8 mouse cellular contexts compared by ENCODE assay signal in the genomic region with DNA sequence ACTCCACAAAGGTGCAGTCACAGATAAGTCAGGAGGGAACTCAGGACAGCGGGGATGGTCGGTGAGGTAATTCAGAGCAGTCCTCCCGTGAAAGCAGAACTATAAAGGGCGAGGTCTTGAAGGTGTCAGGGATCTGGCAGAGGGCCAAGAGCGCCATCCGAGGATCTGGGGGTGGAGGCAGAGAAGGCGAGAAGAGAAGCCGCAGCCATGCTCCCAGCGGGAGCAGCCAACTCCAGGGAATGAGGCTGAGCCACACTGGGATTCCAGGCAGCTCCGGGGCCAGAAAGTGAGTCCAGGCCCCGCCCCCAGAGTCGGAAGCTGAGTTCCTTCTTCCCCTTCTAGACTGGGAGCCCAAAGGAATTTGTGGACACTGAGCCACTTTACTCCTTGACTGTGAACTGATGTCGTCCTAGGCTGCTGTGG. TPM values are rescaled to one million over a fixed set of nuclear protein-coding genes. Genes with fewer than 3 reads are reported as not detected.
A peak's percentile ranks its signal among the peaks of the same experiment; 100 is the strongest.
DNase-seq lines count a peak whose midpoint lies in the region; ATAC-seq lines count a peak whose summit lies in the region.

No protein-coding gene starts in this region.

- H3K9me3 ChIP-seq in heart, embryonic 15.5 days (replicated peaks), result no peaks in the 10 kb centered on the region

- peak overlapping the region; percentile 46; the same call in 1 of the 2 replicates for H3K9ac ChIP-seq in heart, embryonic 15.5 days

- no peaks in the 10 kb centered on the region for H3K27me3 ChIP-seq in heart, embryonic 15.5 days

- H3K27ac ChIP-seq in heart, embryonic 15.5 days, result no peak overlapping the region; the same call in 1 of the 2 replicates

- no peaks in the 10 kb centered on the region for H3K36me3 ChIP-seq in heart, embryonic 15.5 days

- 3% methylated on average over 13 of the region's 13 CpGs for WGBS in heart, embryonic 15.5 days

- H3K4me3 ChIP-seq in heart, embryonic 15.5 days, result peak overlapping the region; percentile 42

- DNase-seq in cerebellum, postnatal 10 days, result peak; percentile 45 to 46
- DNase-seq in cerebellum, adult 8-10 months, result no peak
- DNase-seq in embryo, embryonic 9.5 days (ENCODE audit: extremely low spot score), result peak; percentile 34
- DNase-seq in kidney, postnatal 14 days, result peak; percentile 52
- peak; percentile 41 to 67 for DNase-seq in lung, postnatal 4 days
- DNase-seq in testis, postnatal 10 days (ENCODE audit: low spot score), result peak; percentile 72
- DNase-seq in cerebellum, adult 9-11 months, result no peak

- H3K4me2 ChIP-seq in heart, embryonic 15.5 days, result peak overlapping the region; percentile 62

- ATAC-seq in heart, embryonic 15.5 days (replicated peaks; ENCODE audit: insufficient number of reproducible peaks, insufficient read depth, low FRiP score, low read depth), result peak; percentile 64; the same call in 1 of the 2 replicates

- peaks cover 7% of the 10 kb centered on the region for H3K4me1 ChIP-seq in heart, embryonic 15.5 days (replicated peaks)

RNA-seq across cellular contexts. Expression of a gene that starts 41.3 kb away (rescaled TPM):
- polyA plus RNA-seq in heart, embryonic 15.5 days (2015; fragmentation: Nextera tagmentation; extraction: Ambion mirVana), result 21.0 and 24.4 TPM in 2 replicates

Comparison
In these comparisons a context has a peak if more than half of its experiments do, and no peak if none do; other contexts are left out.
1. DNase-seq: peak in cerebellum, postnatal 10 days (2 of 2), embryo, embryonic 9.5 days (single experiment), kidney, postnatal 14 days (single experiment), lung, postnatal 4 days (2 of 2) and testis, postnatal 10 days (single experiment); none in cerebellum, adult 8-10 months (single experiment) and cerebellum, adult 9-11 months (single experiment).